Mouse (Mus musculus): ENCODE measurements around the gene Ckap4. TPM values are rescaled to one million over a fixed set of nuclear protein-coding genes. Genes with fewer than 3 reads are reported as not detected.

Ckap4 gene
- polyA plus RNA-seq (2015; fragmentation: Illumina TruSeq; extraction: RNeasy Lipid Tissue Mini Kit (QIAGEN cat#74804); ENCODE audit: insufficient read depth, low read depth, low replicate concordance), result 6.3 TPM

DNA sequence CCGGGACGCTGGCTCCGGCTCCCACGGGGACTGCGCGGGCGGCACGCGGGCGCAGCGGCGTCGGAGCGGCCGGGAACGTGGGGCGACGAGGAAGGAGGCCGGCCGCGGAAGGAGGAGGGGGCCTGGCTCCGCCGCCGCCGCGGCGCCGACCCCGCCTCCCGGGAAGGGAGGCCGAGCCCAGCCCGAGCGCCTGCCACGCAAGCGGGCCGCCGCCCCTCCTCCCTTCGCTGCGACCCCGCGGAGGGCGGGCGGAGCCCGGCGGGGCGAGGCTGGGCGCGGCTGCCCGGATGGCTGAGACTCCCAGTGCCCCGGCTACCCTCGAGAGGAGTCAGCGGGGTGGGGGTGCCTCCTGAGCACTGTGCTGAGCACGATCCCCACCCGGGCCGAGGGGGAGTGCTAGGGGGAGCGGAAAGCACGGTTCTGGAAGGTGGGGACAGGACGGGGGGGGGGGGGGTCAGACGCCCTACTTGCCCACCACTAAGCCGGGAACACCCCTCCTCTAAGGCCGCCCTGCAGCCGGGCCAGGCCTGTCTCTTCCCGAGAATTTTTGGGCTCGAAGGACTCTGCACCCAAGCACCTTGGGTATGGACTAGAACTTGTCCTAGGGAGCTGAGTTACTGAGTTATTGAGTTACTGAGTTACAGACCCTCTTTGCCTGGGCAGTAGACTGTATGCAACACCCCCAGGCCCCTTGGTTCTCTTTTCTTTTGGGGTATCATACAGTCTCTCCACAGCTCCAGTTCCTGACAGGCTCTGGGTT lies at the start of gene Ckap4:
Gene Ckap4, minus strand, starts transcription at position 151 of the 760 bp plus-strand sequence.

DNA sequence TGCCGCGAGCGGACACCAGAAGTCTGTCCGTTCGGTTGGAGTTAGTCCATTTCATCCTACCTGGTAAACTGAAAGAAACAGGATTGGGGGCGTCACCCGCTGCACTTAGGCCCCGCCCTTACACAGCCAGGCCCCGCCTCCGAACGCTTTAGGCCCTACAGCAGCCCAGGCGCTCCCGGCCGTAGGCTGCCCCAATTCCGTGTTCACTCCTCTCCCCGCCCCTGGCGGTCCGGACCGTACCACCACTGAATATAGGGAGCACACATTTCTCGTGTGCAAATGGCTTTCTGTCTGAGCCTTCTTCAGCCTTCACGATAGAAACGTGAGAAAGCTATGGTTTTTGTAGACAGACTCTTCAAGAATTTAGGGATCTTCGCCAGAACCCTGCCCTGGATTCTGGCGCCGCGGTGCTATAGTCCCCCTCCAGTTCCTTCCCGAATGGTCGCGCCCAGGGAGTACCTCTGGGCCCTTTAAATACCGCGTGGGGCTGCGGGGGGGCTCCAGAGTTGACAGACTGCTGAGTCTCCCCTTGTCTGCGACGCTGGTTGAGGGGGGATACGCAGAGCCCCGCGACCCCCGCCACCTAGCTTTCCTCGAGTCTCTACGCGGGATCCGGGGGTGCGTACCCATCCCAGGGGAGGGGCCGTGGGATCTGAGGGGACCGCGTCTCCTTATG lies 42.7 kb upstream of the Ckap4 start, which contains the start of gene Tcp11l2:
Gene Tcp11l2, plus strand, starts transcription at position 232 of the 676 bp plus-strand sequence.

Other genes with a start within 250 kb of the Ckap4 start
- 3.6 TPM for gene Nuak1, start 93.5 kb downstream of the Ckap4 start, polyA plus RNA-seq (2015; fragmentation: Illumina TruSeq; extraction: RNeasy Lipid Tissue Mini Kit (QIAGEN cat#74804); ENCODE audit: insufficient read depth, low read depth, low replicate concordance)
- gene Tcp11l2, start 42.6 kb upstream of the Ckap4 start, polyA plus RNA-seq (2015; fragmentation: Illumina TruSeq; extraction: RNeasy Lipid Tissue Mini Kit (QIAGEN cat#74804); ENCODE audit: insufficient read depth, low read depth, low replicate concordance), result 4.7 TPM
- gene Polr3b, start 88.2 kb upstream of the Ckap4 start, polyA plus RNA-seq (2015; fragmentation: Illumina TruSeq; extraction: RNeasy Lipid Tissue Mini Kit (QIAGEN cat#74804); ENCODE audit: insufficient read depth, low read depth, low replicate concordance), result 3.7 TPM
- not detected for gene Rfx4, start 222.0 kb upstream of the Ckap4 start, polyA plus RNA-seq (2015; fragmentation: Illumina TruSeq; extraction: RNeasy Lipid Tissue Mini Kit (QIAGEN cat#74804); ENCODE audit: insufficient read depth, low read depth, low replicate concordance)

Data from pancreas, adult 10 weeks (tissue).